Mouse (Mus musculus): ENCODE measurements around the gene Kbtbd13. TPM values are rescaled to one million over a fixed set of nuclear protein-coding genes. Genes with fewer than 3 reads are reported as not detected.

Gene Kbtbd13
- polyA plus RNA-seq, 1 experiment from 2014 or later = 1.2 TPM

DNA sequence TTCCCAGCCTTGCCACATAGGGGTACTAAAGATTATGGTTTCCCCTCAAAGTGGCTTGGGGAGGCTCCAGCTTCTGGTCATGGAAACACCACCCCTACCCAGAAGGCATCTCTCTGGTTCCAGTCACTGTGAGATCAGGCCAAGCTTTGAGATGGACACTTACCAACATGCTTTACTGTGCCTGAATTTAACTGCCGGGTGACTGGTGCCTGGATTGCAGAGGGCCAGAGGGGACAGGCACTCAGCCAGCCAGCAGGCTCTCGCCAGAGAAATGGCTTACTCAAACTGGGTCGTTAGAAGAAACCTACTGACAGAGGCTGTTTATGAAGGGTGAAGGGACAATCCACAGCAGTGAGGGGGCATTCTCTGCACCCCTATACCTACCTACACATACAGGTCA lies 7.2 kb downstream of the Kbtbd13 start:
- no peaks in the 10 kb centered on the region for H3K36me3 ChIP-seq (ENCODE audit: control insufficient read depth, insufficient read depth)
- no peaks in the 10 kb centered on the region for H3K4me1 ChIP-seq (replicated peaks; ENCODE audit: control insufficient read depth, insufficient read depth, low read length)
- no peak for ATAC-seq
- WGBS = 50% methylated on average over 3 of the region's 3 CpGs
- H3K9ac ChIP-seq (replicated peaks; ENCODE audit: low read depth, low read length) = no peak overlapping the region
- H3K4me3 ChIP-seq (replicated peaks; ENCODE audit: low read length) = no peak overlapping the region
- H3K4me2 ChIP-seq (ENCODE audit: low read length) = no peak overlapping the region
- no peaks in the 10 kb centered on the region for H3K9me3 ChIP-seq (ENCODE audit: control insufficient read depth, low read length)
- H3K27ac ChIP-seq (ENCODE audit: low read length) = no peak overlapping the region
- H3K27me3 ChIP-seq (replicated peaks; ENCODE audit: control insufficient read depth, insufficient read depth, low read length) = no peaks in the 10 kb centered on the region; the same call in 1 of the 2 replicates

DNA sequence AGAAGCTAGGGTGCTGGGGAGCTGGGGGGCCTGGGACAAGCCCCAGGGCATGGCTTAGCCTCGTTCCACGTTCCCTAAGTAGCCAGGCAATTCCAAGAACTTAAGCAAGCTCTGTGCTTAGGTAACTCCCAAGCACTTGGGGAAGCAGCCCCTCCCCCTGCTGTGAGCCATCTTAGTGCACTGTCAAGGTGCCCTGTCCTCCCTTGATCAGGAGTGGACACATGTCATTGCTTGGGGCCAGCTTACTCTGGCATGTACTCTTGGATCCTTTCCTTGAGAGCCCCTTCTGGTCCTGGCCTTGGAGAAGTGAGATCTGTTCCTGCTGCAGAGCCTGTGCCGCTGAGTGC lies 8.7 kb downstream of the Kbtbd13 start:
- no peak overlapping the region for H3K4me3 ChIP-seq (replicated peaks; ENCODE audit: low read length)
- H3K4me1 ChIP-seq (replicated peaks; ENCODE audit: control insufficient read depth, insufficient read depth, low read length) = no peaks in the 10 kb centered on the region
- no peaks in the 10 kb centered on the region for H3K27me3 ChIP-seq (replicated peaks; ENCODE audit: control insufficient read depth, insufficient read depth, low read length)
- H3K27ac ChIP-seq (ENCODE audit: low read length) = no peak overlapping the region
- no peak overlapping the region for H3K9ac ChIP-seq (replicated peaks; ENCODE audit: low read depth, low read length)
- 57% methylated on average over 3 of the region's 3 CpGs for WGBS
- H3K4me2 ChIP-seq (ENCODE audit: low read length) = no peak overlapping the region
- H3K9me3 ChIP-seq (ENCODE audit: control insufficient read depth, low read length) = no peaks in the 10 kb centered on the region
- ATAC-seq = no peak
- H3K36me3 ChIP-seq (ENCODE audit: control insufficient read depth, insufficient read depth) = no peaks in the 10 kb centered on the region

- no peaks in the 10 kb centered on the region for H3K36me3 ChIP-seq (ENCODE audit: control insufficient read depth, insufficient read depth)
- ATAC-seq = no peak
- H3K4me3 ChIP-seq (replicated peaks; ENCODE audit: low read length) = no peak overlapping the region
- 73% methylated on average over 6 of the region's 6 CpGs for WGBS
- no peak overlapping the region for H3K27ac ChIP-seq (ENCODE audit: low read length)
- no peaks in the 10 kb centered on the region for H3K4me1 ChIP-seq (replicated peaks; ENCODE audit: control insufficient read depth, insufficient read depth, low read length)
- H3K27me3 ChIP-seq (replicated peaks; ENCODE audit: control insufficient read depth, insufficient read depth, low read length) = no peaks in the 10 kb centered on the region
- H3K9me3 ChIP-seq (ENCODE audit: control insufficient read depth, low read length) = no peaks in the 10 kb centered on the region
- H3K9ac ChIP-seq (replicated peaks; ENCODE audit: low read depth, low read length) = no peak overlapping the region
- no peak overlapping the region for H3K4me2 ChIP-seq (ENCODE audit: low read length)
These were observed 9.3 kb downstream of the Kbtbd13 start for GRCm38 (mm10) chr9:65382031-65382750.

GRCm38 (mm10) chr9:65381017-65381590 lies 10.3 kb downstream of the Kbtbd13 start:
- 78% methylated on average over 4 of the region's 4 CpGs for WGBS
- H3K36me3 ChIP-seq (ENCODE audit: control insufficient read depth, insufficient read depth) = no peaks in the 10 kb centered on the region

DNA sequence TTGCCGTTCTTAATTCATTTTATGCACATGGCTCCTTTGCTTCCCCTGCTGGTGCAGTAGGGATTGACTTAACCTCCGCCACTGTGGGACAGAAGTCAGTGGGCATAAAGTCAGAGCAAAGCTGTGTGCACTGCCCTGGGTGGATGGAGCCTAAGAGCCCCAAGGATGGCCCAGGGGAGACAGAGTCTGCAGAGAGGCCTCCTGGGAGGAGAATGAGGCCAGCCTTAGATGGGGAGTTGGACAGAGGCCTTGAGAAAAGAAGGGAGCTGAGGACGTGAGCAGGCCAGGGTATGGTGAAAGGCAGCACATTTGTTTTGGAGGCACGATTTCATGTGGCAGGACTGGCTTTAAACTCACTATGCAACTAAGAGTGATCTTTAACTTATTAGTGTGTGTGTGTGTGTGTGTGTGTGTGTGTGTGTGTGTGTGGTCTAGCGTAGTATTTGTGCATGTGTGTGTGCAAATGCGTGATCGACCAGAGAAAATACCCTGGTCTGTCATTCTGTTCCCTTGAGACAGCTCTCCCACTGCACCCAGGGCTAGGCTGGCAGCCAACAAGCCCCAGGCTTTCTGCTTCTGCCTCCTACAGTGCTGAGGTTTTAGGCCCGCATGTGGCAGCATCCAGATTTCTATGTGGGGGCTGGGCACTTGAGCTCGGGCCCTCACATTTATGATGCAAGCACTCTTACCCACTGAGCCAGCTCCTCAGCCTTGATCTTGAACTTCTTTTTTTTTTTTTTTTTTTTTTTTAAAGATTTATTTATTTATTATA lies 16.1 kb downstream of the Kbtbd13 start:
- 68% methylated on average over 9 of the region's 9 CpGs for WGBS
- no peak overlapping the region for H3K4me2 ChIP-seq (ENCODE audit: low read length)
- H3K36me3 ChIP-seq (ENCODE audit: control insufficient read depth, insufficient read depth) = no peaks in the 10 kb centered on the region
- no peak overlapping the region for H3K9ac ChIP-seq (replicated peaks; ENCODE audit: low read depth, low read length)
- H3K27me3 ChIP-seq (replicated peaks; ENCODE audit: control insufficient read depth, insufficient read depth, low read length) = no peaks in the 10 kb centered on the region
- no peaks in the 10 kb centered on the region for H3K9me3 ChIP-seq (ENCODE audit: control insufficient read depth, low read length)
- no peak overlapping the region for H3K4me3 ChIP-seq (replicated peaks; ENCODE audit: low read length)
- no peak overlapping the region for H3K27ac ChIP-seq (ENCODE audit: low read length)
- no peak for ATAC-seq
- no peaks in the 10 kb centered on the region for H3K4me1 ChIP-seq (replicated peaks; ENCODE audit: control insufficient read depth, insufficient read depth, low read length)

More at GRCm38 (mm10) chr9:65381017-65381590, 10.3 kb downstream of the Kbtbd13 start:
- Histone ChIP-seq H3K4me2 (ENCODE audit: low read length) (no peak overlapping the region), H3K4me3 (replicated peaks; ENCODE audit: low read length) (no peak overlapping the region), H3K27ac (ENCODE audit: low read length) (no peak overlapping the region), H3K9me3 (ENCODE audit: control insufficient read depth, low read length) (no peaks in the 10 kb centered on the region), H3K27me3 (replicated peaks; ENCODE audit: control insufficient read depth, insufficient read depth, low read length) (no peaks in the 10 kb centered on the region), H3K4me1 (replicated peaks; ENCODE audit: control insufficient read depth, insufficient read depth, low read length) (no peaks in the 10 kb centered on the region), H3K9ac (replicated peaks; ENCODE audit: low read depth, low read length) (no peak overlapping the region)
- ATAC-seq = no peak

DNA sequence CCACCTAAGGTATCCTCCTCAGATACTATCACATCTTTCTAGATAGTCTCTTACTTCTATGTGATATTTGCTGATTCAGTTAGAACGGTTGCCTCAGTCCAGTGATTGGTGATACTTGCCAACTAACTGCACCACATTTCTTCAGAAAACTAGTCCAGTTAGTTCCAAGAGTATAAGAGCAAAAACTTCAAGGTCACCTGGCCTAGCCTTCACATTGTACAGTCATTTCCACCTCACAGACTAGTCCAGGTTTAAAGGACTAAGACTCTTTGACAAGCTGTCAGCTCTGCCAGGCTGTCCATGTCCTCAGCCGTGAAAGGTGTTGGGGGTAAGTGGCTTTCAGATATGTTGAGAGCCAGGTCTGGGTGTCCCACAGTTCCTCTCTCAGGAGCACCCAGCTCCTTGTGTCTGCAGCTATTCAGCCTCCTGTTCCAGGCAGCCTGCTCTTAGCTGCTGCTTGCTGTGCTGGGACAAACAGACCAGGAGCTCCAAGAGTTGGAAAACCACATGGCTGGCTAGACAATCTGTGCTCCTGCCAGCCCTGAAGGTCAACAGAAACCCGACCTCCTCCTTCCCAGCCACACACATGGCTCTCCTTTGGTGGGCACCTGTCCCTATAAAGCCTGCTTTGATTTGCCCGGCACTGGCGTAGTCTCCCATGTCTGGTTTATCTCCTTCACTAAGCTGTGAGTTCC lies 16.8 kb downstream of the Kbtbd13 start:
- H3K27ac ChIP-seq (ENCODE audit: low read length) = no peak overlapping the region
- H3K4me1 ChIP-seq (replicated peaks; ENCODE audit: control insufficient read depth, insufficient read depth, low read length) = no peaks in the 10 kb centered on the region
- no peaks in the 10 kb centered on the region for H3K36me3 ChIP-seq (ENCODE audit: control insufficient read depth, insufficient read depth)
- ATAC-seq = no peak
- 80% methylated on average over 5 of the region's 5 CpGs for WGBS
- H3K9ac ChIP-seq (replicated peaks; ENCODE audit: low read depth, low read length) = no peak overlapping the region
- H3K4me3 ChIP-seq (replicated peaks; ENCODE audit: low read length) = no peak overlapping the region
- no peaks in the 10 kb centered on the region for H3K27me3 ChIP-seq (replicated peaks; ENCODE audit: control insufficient read depth, insufficient read depth, low read length)
- no peaks in the 10 kb centered on the region for H3K9me3 ChIP-seq (ENCODE audit: control insufficient read depth, low read length)
- no peak overlapping the region for H3K4me2 ChIP-seq (ENCODE audit: low read length)

- Histone ChIP-seq H3K27me3 (replicated peaks; ENCODE audit: control insufficient read depth, insufficient read depth, low read length) (no peaks in the 10 kb centered on the region), H3K4me1 (replicated peaks; ENCODE audit: control insufficient read depth, insufficient read depth, low read length) (no peaks in the 10 kb centered on the region), H3K9ac (replicated peaks; ENCODE audit: low read depth, low read length) (no peak overlapping the region), H3K27ac (ENCODE audit: low read length) (no peak overlapping the region), H3K36me3 (ENCODE audit: control insufficient read depth, insufficient read depth) (no peaks in the 10 kb centered on the region), H3K9me3 (ENCODE audit: control insufficient read depth, low read length) (no peaks in the 10 kb centered on the region), H3K4me2 (ENCODE audit: low read length) (no peak overlapping the region), H3K4me3 (replicated peaks; ENCODE audit: low read length) (no peak overlapping the region)
- no peak for ATAC-seq
- 69% methylated on average over 4 of the region's 4 CpGs for WGBS
These were observed 19.0 kb downstream of the Kbtbd13 start for GRCm38 (mm10) chr9:65372449-65372848.

- Histone ChIP-seq H3K4me2 (ENCODE audit: low read length) (no peak overlapping the region), H3K9ac (replicated peaks; ENCODE audit: low read depth, low read length) (no peak overlapping the region), H3K4me1 (replicated peaks; ENCODE audit: control insufficient read depth, insufficient read depth, low read length) (no peaks in the 10 kb centered on the region), H3K9me3 (ENCODE audit: control insufficient read depth, low read length) (no peaks in the 10 kb centered on the region), H3K27me3 (replicated peaks; ENCODE audit: control insufficient read depth, insufficient read depth, low read length) (no peaks in the 10 kb centered on the region), H3K4me3 (replicated peaks; ENCODE audit: low read length) (no peak overlapping the region), H3K36me3 (ENCODE audit: control insufficient read depth, insufficient read depth) (no peaks in the 10 kb centered on the region), H3K27ac (ENCODE audit: low read length) (no peak overlapping the region)
- ATAC-seq = no peak
- 79% methylated on average over 24 of the region's 24 CpGs for WGBS
These were observed 19.7 kb downstream of the Kbtbd13 start for GRCm38 (mm10) chr9:65371756-65372155.

- Histone ChIP-seq H3K27me3 (replicated peaks; ENCODE audit: control insufficient read depth, insufficient read depth, low read length) (no peaks in the 10 kb centered on the region), H3K36me3 (ENCODE audit: control insufficient read depth, insufficient read depth) (peaks cover 4% of the 10 kb centered on the region; the same call in 1 of the 2 replicates), H3K9me3 (ENCODE audit: control insufficient read depth, low read length) (no peaks in the 10 kb centered on the region), H3K27ac (ENCODE audit: low read length) (no peak overlapping the region), H3K4me3 (replicated peaks; ENCODE audit: low read length) (no peak overlapping the region), H3K9ac (replicated peaks; ENCODE audit: low read depth, low read length) (no peak overlapping the region), H3K4me2 (ENCODE audit: low read length) (no peak overlapping the region), H3K4me1 (replicated peaks; ENCODE audit: control insufficient read depth, insufficient read depth, low read length) (no peaks in the 10 kb centered on the region)
- ATAC-seq = no peak
- 89% methylated on average over 7 of the region's 7 CpGs for WGBS
These were observed 25.7 kb downstream of the Kbtbd13 start for GRCm38 (mm10) chr9:65365721-65366120.
